Mouse (Mus musculus) intestine, embryonic 14.5 days (tissue): ENCODE measurements at regions not wholly inside any gene's neighbourhood (a gene's known extent, or its start where the extent isn't known, plus 50 kb on each side); places are given as distances from the start of the nearest gene placed in this dataset.

Experiments used
- ATAC-seq: fragments of 200-750 bp; cut with Nextera tagmentation; replicated peaks from 2 replicates; pipeline ENCODE4 v1.8.0; 2017; ENCODE audit warnings: low read depth, moderate number of reproducible peaks, moderate TSS enrichment, moderate library complexity; ENCODE audit not compliant: low FRiP score, low TSS enrichment
- DNase-seq: peaks from one replicate; pipeline ENCODE4 v3.0.0-alpha.2; 2018; ENCODE audit warnings: low spot score
- H3K27ac ChIP-seq: fragments of 300-500 bp; sonication (generic); 2 replicates; pipeline ENCODE4 v1.5.1; 2014; ENCODE audit warnings: low read depth, mild to moderate bottlenecking, control low read depth
- H3K27me3 ChIP-seq: fragments of 300-500 bp; sonication (generic); replicated peaks from 2 replicates; pipeline ENCODE4 v1.6.1; 2014; ENCODE audit warnings: low read length, control low read depth; ENCODE audit not compliant: control insufficient read depth, insufficient read depth
- H3K36me3 ChIP-seq: fragments of 300-500 bp; sonication (generic); 2 replicates; pipeline ENCODE4 v1.6.1; 2014; ENCODE audit warnings: low read length, control low read depth; ENCODE audit not compliant: control insufficient read depth, insufficient read depth
- H3K4me1 ChIP-seq: fragments of 300-500 bp; sonication (generic); replicated peaks from 2 replicates; pipeline ENCODE4 v1.6.1; 2014; ENCODE audit warnings: low read length, control low read depth, mixed read lengths; ENCODE audit not compliant: control insufficient read depth, insufficient read depth
- H3K4me2 ChIP-seq: fragments of 300-500 bp; sonication (generic); 2 replicates; pipeline ENCODE4 v1.6.1; 2014; ENCODE audit warnings: low read length
- H3K4me3 ChIP-seq: fragments of 300-500 bp; sonication (generic); 2 replicates; pipeline ENCODE4 v1.5.1; 2014; ENCODE audit warnings: low read depth, low read length, control low read depth, mixed read lengths
- H3K9ac ChIP-seq: fragments of 300-500 bp; sonication (generic); 2 replicates; pipeline ENCODE4 v1.6.1; 2014; ENCODE audit warnings: mild to moderate bottlenecking, low read length
- H3K9me3 ChIP-seq: fragments of 300-500 bp; sonication (generic); 2 replicates; pipeline ENCODE4 v1.6.1; 2016; ENCODE audit warnings: low read length, control low read depth; ENCODE audit not compliant: control insufficient read depth
- WGBS: fragments of 180-500 bp; shearing (Covaris S2); extraction: QIAGEN DNeasy Blood & Tissue Kit; methylation state at CpG from one replicate; pipeline ENCODE4 v1.1.7; 2014; 5-methylcytosine and 5-hydroxymethylcytosine counted together

- 22% methylated on average over 3 of the region's 3 CpGs for WGBS
- H3K4me3 ChIP-seq, result no peak overlapping the region
- H3K4me2 ChIP-seq, result no peak overlapping the region
- H3K9me3 ChIP-seq, result no peaks in the 10 kb centered on the region
- H3K4me1 ChIP-seq, result no peaks in the 10 kb centered on the region
- DNase-seq (no peak), ATAC-seq (no peak)
- H3K9ac ChIP-seq, result no peak overlapping the region
- no peak overlapping the region for H3K27ac ChIP-seq
- no peaks in the 10 kb centered on the region for H3K27me3 ChIP-seq
- H3K36me3 ChIP-seq, result no peaks in the 10 kb centered on the region
Observed at GRCm38 (mm10) chr8:6813816-6814215, 1708.7 kb upstream of the Slc10a2 start.

- Histone ChIP-seq H3K4me1 (no peaks in the 10 kb centered on the region), H3K4me2 (no peak overlapping the region), H3K4me3 (no peak overlapping the region), H3K27ac (no peak overlapping the region), H3K9me3 (no peaks in the 10 kb centered on the region), H3K36me3 (no peaks in the 10 kb centered on the region), H3K27me3 (no peaks in the 10 kb centered on the region), H3K9ac (no peak overlapping the region)
- 62% methylated on average over 2 of the region's 2 CpGs for WGBS
- DNase-seq (no peak), ATAC-seq (no peak)
Observed at GRCm38 (mm10) chr8:6807116-6807515, 1702.0 kb upstream of the Slc10a2 start.

GRCm38 (mm10) chr8:6803199-6803598 lies 1698.0 kb upstream of the Slc10a2 start:
- H3K9ac ChIP-seq, result no peak overlapping the region
- no peak for DNase-seq
- H3K27ac ChIP-seq, result no peak overlapping the region
- H3K9me3 ChIP-seq, result no peaks in the 10 kb centered on the region
- H3K27me3 ChIP-seq, result no peaks in the 10 kb centered on the region
- no peaks in the 10 kb centered on the region for H3K4me1 ChIP-seq
- H3K4me2 ChIP-seq, result no peak overlapping the region
- H3K4me3 ChIP-seq, result no peak overlapping the region
- no peak for ATAC-seq
- no peaks in the 10 kb centered on the region for H3K36me3 ChIP-seq
- WGBS, result 82% methylated on average over 1 of the region's 1 CpGs

- no peaks in the 10 kb centered on the region for H3K36me3 ChIP-seq
- no peak overlapping the region for H3K4me3 ChIP-seq
- H3K27ac ChIP-seq, result no peak overlapping the region
- no peaks in the 10 kb centered on the region for H3K27me3 ChIP-seq
- H3K9ac ChIP-seq, result no peak overlapping the region
- DNase-seq, result no peak
- no peaks in the 10 kb centered on the region for H3K9me3 ChIP-seq
- H3K4me2 ChIP-seq, result no peak overlapping the region
- no peaks in the 10 kb centered on the region for H3K4me1 ChIP-seq
- ATAC-seq, result no peak
Observed at GRCm38 (mm10) chr8:6801076-6801475, 1695.9 kb upstream of the Slc10a2 start.

GRCm38 (mm10) chr8:6789096-6789495 lies 1683.9 kb upstream of the Slc10a2 start:
- no peak overlapping the region for H3K4me3 ChIP-seq
- H3K4me1 ChIP-seq, result no peaks in the 10 kb centered on the region
- no peak overlapping the region for H3K27ac ChIP-seq
- no peaks in the 10 kb centered on the region for H3K27me3 ChIP-seq
- no peak overlapping the region for H3K9ac ChIP-seq
- no peak overlapping the region for H3K4me2 ChIP-seq
- no peaks in the 10 kb centered on the region for H3K9me3 ChIP-seq
- WGBS, result 72% methylated on average over 1 of the region's 1 CpGs
- H3K36me3 ChIP-seq, result no peaks in the 10 kb centered on the region
- DNase-seq (no peak), ATAC-seq (no peak)

GRCm38 (mm10) chr8:6780983-6781382 lies 1675.8 kb upstream of the Slc10a2 start:
- no peaks in the 10 kb centered on the region for H3K27me3 ChIP-seq
- no peak overlapping the region for H3K9ac ChIP-seq
- ATAC-seq (no peak), DNase-seq (no peak)
- no peaks in the 10 kb centered on the region for H3K4me1 ChIP-seq
- H3K36me3 ChIP-seq, result no peaks in the 10 kb centered on the region
- no peak overlapping the region for H3K4me2 ChIP-seq
- no peak overlapping the region for H3K27ac ChIP-seq
- no peak overlapping the region for H3K4me3 ChIP-seq
- H3K9me3 ChIP-seq, result no peaks in the 10 kb centered on the region

- no peak overlapping the region for H3K4me2 ChIP-seq
- 74% methylated on average over 3 of the region's 3 CpGs for WGBS
- no peaks in the 10 kb centered on the region for H3K27me3 ChIP-seq
- no peak overlapping the region for H3K4me3 ChIP-seq
- ATAC-seq (no peak), DNase-seq (no peak)
- H3K9ac ChIP-seq, result no peak overlapping the region
- no peaks in the 10 kb centered on the region for H3K36me3 ChIP-seq
- H3K9me3 ChIP-seq, result no peaks in the 10 kb centered on the region
- H3K27ac ChIP-seq, result no peak overlapping the region
- no peaks in the 10 kb centered on the region for H3K4me1 ChIP-seq
Observed at GRCm38 (mm10) chr8:6775103-6775502, 1670.0 kb upstream of the Slc10a2 start.

- Histone ChIP-seq H3K27me3 (no peaks in the 10 kb centered on the region), H3K4me1 (no peaks in the 10 kb centered on the region), H3K9ac (no peak overlapping the region), H3K27ac (no peak overlapping the region), H3K4me3 (no peak overlapping the region), H3K4me2 (no peak overlapping the region), H3K9me3 (no peaks in the 10 kb centered on the region), H3K36me3 (no peaks in the 10 kb centered on the region)
- ATAC-seq, result no peak
- DNase-seq, result no peak
- 67% methylated on average over 3 of the region's 3 CpGs for WGBS
Observed at GRCm38 (mm10) chr8:6729571-6729970, 1624.4 kb upstream of the Slc10a2 start.

- no peak for DNase-seq
- Histone ChIP-seq H3K36me3 (no peaks in the 10 kb centered on the region), H3K9me3 (no peaks in the 10 kb centered on the region), H3K27me3 (no peaks in the 10 kb centered on the region), H3K4me3 (no peak overlapping the region), H3K4me1 (no peaks in the 10 kb centered on the region), H3K27ac (no peak overlapping the region), H3K9ac (no peak overlapping the region), H3K4me2 (no peak overlapping the region)
- WGBS, result 59% methylated on average over 3 of the region's 3 CpGs
- no peak for ATAC-seq
Observed at GRCm38 (mm10) chr8:6708886-6709449, 1603.8 kb upstream of the Slc10a2 start.
